Mouse (Mus musculus) layer of hippocampus, postnatal 25 days (tissue): ENCODE data around the gene Gm21679. TPM values are rescaled to one million over a fixed set of nuclear protein-coding genes. Genes with fewer than 3 reads are reported as not detected.
"Not testable (repeated sequence)": the region's sequence is repeated elsewhere in the genome, so short reads cannot be mapped to it uniquely, and the experiment has no call there.

Experiments used
- DNase-seq, 2 experiments: peaks; one replicate each; pipeline ENCODE4 v3.0.0; 2022; ENCODE audit warnings: mixed read lengths in 2 of 2, low spot score in 1 of 2; ENCODE audit errors: extremely low spot score in 1 of 2
- total RNA-seq, 2 experiments: library from RNA; stranded (reverse); gene quantifications; 2 replicates each; pipeline ENCODE4 v1.2.3; 2021

Gene Gm21679
- total RNA-seq = not detected

DNA sequence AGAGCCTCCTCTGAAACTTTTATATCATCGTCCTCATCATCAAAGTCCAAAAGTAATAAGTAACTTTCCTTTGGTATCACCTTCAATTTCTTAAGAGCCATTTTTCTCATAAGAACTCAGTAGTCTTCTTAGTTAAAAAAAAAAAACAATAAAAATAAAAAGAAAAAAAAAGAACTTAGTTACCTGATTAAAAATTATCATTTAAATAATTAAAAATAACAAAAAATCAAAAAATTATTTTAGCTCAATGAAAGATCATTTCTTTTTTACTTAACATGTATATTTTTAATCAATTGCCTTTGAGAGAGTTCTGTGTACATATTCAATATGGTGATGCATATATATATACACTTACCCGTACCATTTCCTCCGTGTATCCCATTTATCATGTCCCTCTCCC lies at the start of gene Gm21679:
Gm21679 (minus strand) TSS at position 101 of the 400 bp plus-strand sequence.
- DNase-seq = not testable (repeated sequence)
